Mouse (Mus musculus) stomach, embryonic 14.5 days (tissue): ENCODE measurements at regions not wholly inside any gene's neighbourhood (a gene's known extent, or its start where the extent isn't known, plus 50 kb on each side); places are given as distances from the start of the nearest gene placed in this dataset.

Source experiments
- ATAC-seq: fragments of 200-750 bp; cut with Nextera tagmentation; 2 replicates; pipeline ENCODE4 v1.8.0; 2017; ENCODE audit warnings: low read depth, moderate TSS enrichment; ENCODE audit not compliant: insufficient number of reproducible peaks, insufficient read depth, low FRiP score
- H3K27ac ChIP-seq: fragments of 300-500 bp; sonication (generic); 2 replicates; pipeline ENCODE4 v1.5.1; 2014; ENCODE audit warnings: mild to moderate bottlenecking, low read length, moderate library complexity, mixed read lengths
- H3K27me3 ChIP-seq: fragments of 300-500 bp; sonication (generic); 2 replicates; pipeline ENCODE4 v1.6.1; 2014; ENCODE audit warnings: low read length, control low read depth, mixed read lengths; ENCODE audit not compliant: control insufficient read depth, insufficient read depth
- H3K36me3 ChIP-seq: fragments of 300-500 bp; sonication (generic); 2 replicates; pipeline ENCODE4 v1.6.1; 2014; ENCODE audit warnings: mild to moderate bottlenecking, control low read depth, low read length, moderate library complexity, mixed read lengths; ENCODE audit not compliant: control insufficient read depth, insufficient read depth
- H3K4me1 ChIP-seq: fragments of 300-500 bp; sonication (generic); 2 replicates; pipeline ENCODE4 v1.6.1; 2014; ENCODE audit warnings: low read length, control low read depth, mixed read lengths; ENCODE audit not compliant: control insufficient read depth, insufficient read depth
- H3K4me2 ChIP-seq: fragments of 300-500 bp; sonication (generic); replicated peaks from 2 replicates; pipeline ENCODE4 v1.6.1; 2014; ENCODE audit warnings: low read depth, low read length, control low read depth
- H3K4me3 ChIP-seq: fragments of 300-500 bp; sonication (generic); 2 replicates; pipeline ENCODE4 v1.5.1; 2014; ENCODE audit warnings: low read depth, low read length, control low read depth
- H3K9ac ChIP-seq: fragments of 300-500 bp; sonication (generic); replicated peaks from 2 replicates; pipeline ENCODE4 v1.6.1; 2014; ENCODE audit warnings: low read depth, mild to moderate bottlenecking, control low read depth, low read length, moderate library complexity, mixed read lengths
- H3K9me3 ChIP-seq: fragments of 300-500 bp; sonication (generic); 2 replicates; pipeline ENCODE4 v1.6.1; 2016; ENCODE audit warnings: low read depth, low read length, control low read depth; ENCODE audit not compliant: control insufficient read depth
- WGBS: fragments of 180-500 bp; shearing (Covaris S2); extraction: QIAGEN DNeasy Blood & Tissue Kit; methylation state at CpG from one replicate; pipeline ENCODE4 v1.1.7; 2014; 5-methylcytosine and 5-hydroxymethylcytosine counted together

- H3K4me2 ChIP-seq = no peak overlapping the region
- H3K4me3 ChIP-seq = no peak overlapping the region
- no peak for ATAC-seq
- H3K36me3 ChIP-seq = no peaks in the 10 kb centered on the region
- H3K9ac ChIP-seq = no peak overlapping the region
- no peaks in the 10 kb centered on the region for H3K4me1 ChIP-seq
- no peak overlapping the region for H3K27ac ChIP-seq
- no peaks in the 10 kb centered on the region for H3K27me3 ChIP-seq
- no peaks in the 10 kb centered on the region for H3K9me3 ChIP-seq
These were observed 858.0 kb upstream of the Zeb2 start for GRCm38 (mm10) chr2:45975157-45975556.

GRCm38 (mm10) chr2:45968635-45969034 lies 851.4 kb upstream of the Zeb2 start:
- Histone ChIP-seq H3K4me3 (no peak overlapping the region), H3K27ac (no peak overlapping the region), H3K27me3 (no peaks in the 10 kb centered on the region), H3K9me3 (no peaks in the 10 kb centered on the region), H3K4me1 (no peaks in the 10 kb centered on the region), H3K4me2 (no peak overlapping the region), H3K36me3 (no peaks in the 10 kb centered on the region), H3K9ac (no peak overlapping the region)
- WGBS = 87% methylated on average over 5 of the region's 5 CpGs
- no peak for ATAC-seq

GRCm38 (mm10) chr2:45956792-45957330 lies 839.7 kb upstream of the Zeb2 start:
- WGBS = 59% methylated on average over 4 of the region's 4 CpGs
- Histone ChIP-seq H3K27me3 (no peaks in the 10 kb centered on the region), H3K27ac (no peak overlapping the region), H3K4me2 (no peak overlapping the region), H3K4me3 (no peak overlapping the region), H3K9me3 (no peaks in the 10 kb centered on the region), H3K4me1 (no peaks in the 10 kb centered on the region), H3K36me3 (no peaks in the 10 kb centered on the region), H3K9ac (no peak overlapping the region)
- no peak for ATAC-seq

GRCm38 (mm10) chr2:45948758-45949157 lies 831.6 kb upstream of the Zeb2 start:
- Histone ChIP-seq H3K4me1 (no peaks in the 10 kb centered on the region), H3K9ac (no peak overlapping the region), H3K27ac (no peak overlapping the region), H3K36me3 (no peaks in the 10 kb centered on the region), H3K4me2 (no peak overlapping the region), H3K27me3 (no peaks in the 10 kb centered on the region), H3K4me3 (no peak overlapping the region), H3K9me3 (no peaks in the 10 kb centered on the region)
- WGBS = 85% methylated on average over 1 of the region's 1 CpGs
- no peak for ATAC-seq

GRCm38 (mm10) chr2:45925791-45926480 lies 808.7 kb upstream of the Zeb2 start:
- Histone ChIP-seq H3K27me3 (no peaks in the 10 kb centered on the region), H3K36me3 (no peaks in the 10 kb centered on the region), H3K4me2 (no peak overlapping the region), H3K9me3 (no peaks in the 10 kb centered on the region), H3K27ac (no peak overlapping the region), H3K9ac (no peak overlapping the region), H3K4me3 (no peak overlapping the region), H3K4me1 (no peaks in the 10 kb centered on the region)
- ATAC-seq = no peak
- 84% methylated on average over 7 of the region's 7 CpGs for WGBS

- no peak overlapping the region for H3K4me3 ChIP-seq
- H3K36me3 ChIP-seq = no peaks in the 10 kb centered on the region
- WGBS = 63% methylated on average over 1 of the region's 1 CpGs
- H3K9me3 ChIP-seq = no peaks in the 10 kb centered on the region
- no peak overlapping the region for H3K27ac ChIP-seq
- H3K9ac ChIP-seq = no peak overlapping the region
- no peaks in the 10 kb centered on the region for H3K4me1 ChIP-seq
- ATAC-seq = no peak
- H3K4me2 ChIP-seq = no peak overlapping the region
- H3K27me3 ChIP-seq = no peaks in the 10 kb centered on the region
These were observed 791.7 kb upstream of the Zeb2 start for GRCm38 (mm10) chr2:45908871-45909270.

GRCm38 (mm10) chr2:45904623-45905235 lies 787.5 kb upstream of the Zeb2 start:
- no peaks in the 10 kb centered on the region for H3K36me3 ChIP-seq
- no peak overlapping the region for H3K9ac ChIP-seq
- no peak for ATAC-seq
- no peaks in the 10 kb centered on the region for H3K4me1 ChIP-seq
- no peaks in the 10 kb centered on the region for H3K9me3 ChIP-seq
- no peak overlapping the region for H3K4me2 ChIP-seq
- WGBS = 57% methylated on average over 2 of the region's 2 CpGs
- no peak overlapping the region; the same call in 1 of the 2 replicates for H3K27ac ChIP-seq
- no peak overlapping the region for H3K4me3 ChIP-seq
- no peaks in the 10 kb centered on the region for H3K27me3 ChIP-seq

GRCm38 (mm10) chr2:45904090-45904489 lies 786.9 kb upstream of the Zeb2 start:
- no peak overlapping the region for H3K4me2 ChIP-seq
- H3K36me3 ChIP-seq = no peaks in the 10 kb centered on the region
- no peak overlapping the region for H3K27ac ChIP-seq
- H3K27me3 ChIP-seq = no peaks in the 10 kb centered on the region
- H3K4me1 ChIP-seq = no peaks in the 10 kb centered on the region
- WGBS = 80% methylated on average over 4 of the region's 4 CpGs
- H3K9me3 ChIP-seq = no peaks in the 10 kb centered on the region
- H3K9ac ChIP-seq = no peak overlapping the region
- ATAC-seq = no peak
- no peak overlapping the region for H3K4me3 ChIP-seq
